Mouse (Mus musculus): Measurements from ENCODE around the gene Fam171a1.
"Not testable (repeated sequence)": the region's sequence is repeated elsewhere in the genome, so short reads cannot be mapped to it uniquely, and the experiment has no call there.

Gene Fam171a1

GRCm38 (mm10) chr2:3171774-3172173, 57.8 kb downstream of the Fam171a1 start:
- DNase-seq (ENCODE audit: low spot score in 2 of 2), result no peak

GRCm38 (mm10) chr2:3172656-3173055, 58.6 kb downstream of the Fam171a1 start:
- peak; percentile 74 to 90 for DNase-seq (ENCODE audit: low spot score in 2 of 2)

- DNase-seq (ENCODE audit: low spot score in 2 of 2), result no peak
These were observed 60.9 kb downstream of the Fam171a1 start for GRCm38 (mm10) chr2:3174890-3175289.

- not testable (repeated sequence) for DNase-seq (ENCODE audit: low spot score in 2 of 2)
These were observed 62.0 kb downstream of the Fam171a1 start for GRCm38 (mm10) chr2:3175988-3176387.

- no peak for DNase-seq (ENCODE audit: low spot score in 2 of 2)
These were observed 62.7 kb downstream of the Fam171a1 start for GRCm38 (mm10) chr2:3176751-3177150.

- no peak for DNase-seq (ENCODE audit: low spot score in 2 of 2)
These were observed 66.5 kb downstream of the Fam171a1 start for GRCm38 (mm10) chr2:3180550-3180949.

- DNase-seq (ENCODE audit: low spot score in 2 of 2), result no peak
These were observed 69.6 kb downstream of the Fam171a1 start for GRCm38 (mm10) chr2:3183656-3184055.

GRCm38 (mm10) chr2:3185335-3185734, 71.3 kb downstream of the Fam171a1 start:
- DNase-seq (ENCODE audit: low spot score in 2 of 2), result no peak

- DNase-seq (ENCODE audit: low spot score in 2 of 2), result no peak
These were observed 74.9 kb downstream of the Fam171a1 start for GRCm38 (mm10) chr2:3188745-3189475.

GRCm38 (mm10) chr2:3191149-3191548, 77.1 kb downstream of the Fam171a1 start:
- DNase-seq (ENCODE audit: low spot score in 2 of 2), result no peak

GRCm38 (mm10) chr2:3195511-3195910, 81.5 kb downstream of the Fam171a1 start:
- DNase-seq (ENCODE audit: low spot score in 2 of 2), result no peak

- no peak for DNase-seq (ENCODE audit: low spot score in 2 of 2)
These were observed 86.4 kb downstream of the Fam171a1 start for GRCm38 (mm10) chr2:3200422-3200821.

GRCm38 (mm10) chr2:3206975-3207642, 93.1 kb downstream of the Fam171a1 start:
- DNase-seq (ENCODE audit: low spot score in 2 of 2), result no peak

GRCm38 (mm10) chr2:3215480-3215879, 101.5 kb downstream of the Fam171a1 start:
- DNase-seq (ENCODE audit: low spot score in 2 of 2), result no peak

GRCm38 (mm10) chr2:3216617-3217016, 102.6 kb downstream of the Fam171a1 start:
- no peak for DNase-seq (ENCODE audit: low spot score in 2 of 2)

GRCm38 (mm10) chr2:3217577-3217976, 103.6 kb downstream of the Fam171a1 start:
- DNase-seq (ENCODE audit: low spot score in 2 of 2), result not testable (repeated sequence)

- DNase-seq (ENCODE audit: low spot score in 2 of 2), result peak; percentile 74 to 87
These were observed 104.2 kb downstream of the Fam171a1 start for GRCm38 (mm10) chr2:3218225-3218624.

GRCm38 (mm10) chr2:3228475-3228874, 114.5 kb downstream of the Fam171a1 start:
- DNase-seq (ENCODE audit: low spot score in 2 of 2), result no peak

GRCm38 (mm10) chr2:3229060-3229459, 115.0 kb downstream of the Fam171a1 start:
- DNase-seq (ENCODE audit: low spot score in 2 of 2), result peak in 1 of 2 experiments; percentile 82

GRCm38 (mm10) chr2:3239255-3239654, 125.2 kb downstream of the Fam171a1 start:
- no peak for DNase-seq (ENCODE audit: low spot score in 2 of 2)

- DNase-seq (ENCODE audit: low spot score in 2 of 2), result no peak
These were observed 130.2 kb downstream of the Fam171a1 start for GRCm38 (mm10) chr2:3244251-3244650.

- DNase-seq (ENCODE audit: low spot score in 2 of 2), result no peak
These were observed 137.3 kb downstream of the Fam171a1 start for GRCm38 (mm10) chr2:3251309-3251708.

GRCm38 (mm10) chr2:3266466-3266865, 152.4 kb downstream of the Fam171a1 start:
- no peak for DNase-seq (ENCODE audit: low spot score in 2 of 2)
